Mouse (Mus musculus): ENCODE data around the gene Dhx35. TPM values are rescaled to one million over a fixed set of nuclear protein-coding genes. Genes with fewer than 3 reads are reported as not detected.

Dhx35 gene
- total and polyA plus RNA-seq, 2 experiments from 2014 or later: 13.4 to 30.7 TPM

- Histone ChIP-seq H3K36me3 (replicated peaks; ENCODE audit: control insufficient read depth, insufficient read depth, low read length) (no peaks in the 10 kb centered on the region), H3K27me3 (ENCODE audit: control insufficient read depth, insufficient read depth, low read length) (no peaks in the 10 kb centered on the region), H3K4me3 (ENCODE audit: low read depth, low read length) (no peak overlapping the region; the same call in 1 of the 2 replicates), H3K9me3 (replicated peaks; ENCODE audit: control insufficient read depth, low read length) (no peaks in the 10 kb centered on the region), H3K27ac (ENCODE audit: low read depth) (no peak overlapping the region), H3K9ac (replicated peaks; ENCODE audit: low read depth, low read length) (no peak overlapping the region), H3K4me1 (ENCODE audit: control insufficient read depth, insufficient read depth) (peaks cover 42% of the 10 kb centered on the region), H3K4me2 (ENCODE audit: low read depth, low read length) (peak overlapping the region; percentile 100)
- no peak for TF ChIP-seq EP300 (IDR thresholded peaks at IDR 0.05; ENCODE audit: low read depth)
- no peak for TF ChIP-seq CTCF (IDR thresholded peaks at IDR 0.05; ENCODE audit: low read depth)
- ATAC-seq (ENCODE audit: insufficient read depth, low read depth) (no peak), DNase-seq (ENCODE audit: low spot score) (no peak)
- 35% methylated on average over 11 of the region's 11 CpGs for WGBS
These were observed 23.4 kb upstream of the Dhx35 start for GRCm38 (mm10) chr2:158771066-158771763.

- DNase-seq (ENCODE audit: low spot score): no peak
- no peak for TF ChIP-seq CTCF (IDR thresholded peaks at IDR 0.05; ENCODE audit: low read depth)
- no peak for TF ChIP-seq EP300 (IDR thresholded peaks at IDR 0.05; ENCODE audit: low read depth)
- no peak overlapping the region for H3K4me2 ChIP-seq (ENCODE audit: low read depth, low read length)
- no peaks in the 10 kb centered on the region for H3K36me3 ChIP-seq (replicated peaks; ENCODE audit: control insufficient read depth, insufficient read depth, low read length)
- H3K27me3 ChIP-seq (ENCODE audit: control insufficient read depth, insufficient read depth, low read length): no peaks in the 10 kb centered on the region
- H3K9ac ChIP-seq (replicated peaks; ENCODE audit: low read depth, low read length): no peak overlapping the region
- no peak overlapping the region for H3K4me3 ChIP-seq (ENCODE audit: low read depth, low read length)
- H3K4me1 ChIP-seq (ENCODE audit: control insufficient read depth, insufficient read depth): peaks cover 58% of the 10 kb centered on the region
- H3K27ac ChIP-seq (ENCODE audit: low read depth): no peak overlapping the region
- WGBS: 66% methylated on average over 13 of the region's 13 CpGs
- no peaks in the 10 kb centered on the region for H3K9me3 ChIP-seq (replicated peaks; ENCODE audit: control insufficient read depth, low read length)
- ATAC-seq (ENCODE audit: insufficient read depth, low read depth): no peak
These were observed 21.8 kb upstream of the Dhx35 start for GRCm38 (mm10) chr2:158772808-158773207.

GRCm38 (mm10) chr2:158774886-158775285 is 19.7 kb upstream of the Dhx35 start:
- H3K4me3 ChIP-seq (ENCODE audit: low read depth, low read length): no peak overlapping the region
- 22% methylated on average over 8 of the region's 8 CpGs for WGBS
- peaks cover 49% of the 10 kb centered on the region for H3K4me1 ChIP-seq (ENCODE audit: control insufficient read depth, insufficient read depth)
- DNase-seq (ENCODE audit: low spot score) (no peak), ATAC-seq (ENCODE audit: insufficient read depth, low read depth) (no peak)
- no peak for TF ChIP-seq EP300 (IDR thresholded peaks at IDR 0.05; ENCODE audit: low read depth)
- no peak for TF ChIP-seq CTCF (IDR thresholded peaks at IDR 0.05; ENCODE audit: low read depth)
- no peaks in the 10 kb centered on the region for H3K9me3 ChIP-seq (replicated peaks; ENCODE audit: control insufficient read depth, low read length)
- H3K27me3 ChIP-seq (ENCODE audit: control insufficient read depth, insufficient read depth, low read length): no peaks in the 10 kb centered on the region
- no peak overlapping the region for H3K9ac ChIP-seq (replicated peaks; ENCODE audit: low read depth, low read length)
- peaks cover 2% of the 10 kb centered on the region; the same call in 1 of the 2 replicates for H3K36me3 ChIP-seq (replicated peaks; ENCODE audit: control insufficient read depth, insufficient read depth, low read length)
- H3K4me2 ChIP-seq (ENCODE audit: low read depth, low read length): no peak overlapping the region
- H3K27ac ChIP-seq (ENCODE audit: low read depth): no peak overlapping the region

- no peak for DNase-seq (ENCODE audit: low spot score)
These were observed 17.9 kb upstream of the Dhx35 start for GRCm38 (mm10) chr2:158776716-158777115.

GRCm38 (mm10) chr2:158777490-158777889 is 17.1 kb upstream of the Dhx35 start:
- Histone ChIP-seq H3K9me3 (replicated peaks; ENCODE audit: control insufficient read depth, low read length) (no peaks in the 10 kb centered on the region), H3K27ac (ENCODE audit: low read depth) (no peak overlapping the region), H3K9ac (replicated peaks; ENCODE audit: low read depth, low read length) (0 out of 2 replicates have a peak overlapping the region, but pooled peaks have one; percentile 26), H3K4me1 (ENCODE audit: control insufficient read depth, insufficient read depth) (peaks cover 28% of the 10 kb centered on the region), H3K4me3 (ENCODE audit: low read depth, low read length) (no peak overlapping the region), H3K36me3 (replicated peaks; ENCODE audit: control insufficient read depth, insufficient read depth, low read length) (peaks cover 22% of the 10 kb centered on the region), H3K4me2 (ENCODE audit: low read depth, low read length) (no peak overlapping the region), H3K27me3 (ENCODE audit: control insufficient read depth, insufficient read depth, low read length) (no peaks in the 10 kb centered on the region)
- WGBS: 27% methylated on average over 6 of the region's 6 CpGs
- ATAC-seq (ENCODE audit: insufficient read depth, low read depth): no peak
- DNase-seq (ENCODE audit: low spot score): no peak
- TF ChIP-seq EP300 (IDR thresholded peaks at IDR 0.05; ENCODE audit: low read depth): no peak
- no peak for TF ChIP-seq CTCF (IDR thresholded peaks at IDR 0.05; ENCODE audit: low read depth)

More at GRCm38 (mm10) chr2:158776716-158777115, 17.9 kb upstream of the Dhx35 start:
- no peak overlapping the region for H3K9ac ChIP-seq (replicated peaks; ENCODE audit: low read depth, low read length)
- TF ChIP-seq CTCF (IDR thresholded peaks at IDR 0.05; ENCODE audit: low read depth): no peak
- TF ChIP-seq EP300 (IDR thresholded peaks at IDR 0.05; ENCODE audit: low read depth): no peak
- H3K9me3 ChIP-seq (replicated peaks; ENCODE audit: control insufficient read depth, low read length): no peaks in the 10 kb centered on the region
- no peak overlapping the region for H3K27ac ChIP-seq (ENCODE audit: low read depth)
- no peak overlapping the region for H3K4me3 ChIP-seq (ENCODE audit: low read depth, low read length)
- no peak for ATAC-seq (ENCODE audit: insufficient read depth, low read depth)
- H3K4me1 ChIP-seq (ENCODE audit: control insufficient read depth, insufficient read depth): peaks cover 32% of the 10 kb centered on the region
- WGBS: 62% methylated on average over 4 of the region's 4 CpGs
- no peak overlapping the region for H3K4me2 ChIP-seq (ENCODE audit: low read depth, low read length)
- peaks cover 15% of the 10 kb centered on the region for H3K36me3 ChIP-seq (replicated peaks; ENCODE audit: control insufficient read depth, insufficient read depth, low read length)
- H3K27me3 ChIP-seq (ENCODE audit: control insufficient read depth, insufficient read depth, low read length): no peaks in the 10 kb centered on the region

GRCm38 (mm10) chr2:158778349-158778748 is 16.3 kb upstream of the Dhx35 start:
- Histone ChIP-seq H3K27ac (ENCODE audit: low read depth) (no peak overlapping the region), H3K9ac (replicated peaks; ENCODE audit: low read depth, low read length) (no peak overlapping the region), H3K36me3 (replicated peaks; ENCODE audit: control insufficient read depth, insufficient read depth, low read length) (peaks cover 29% of the 10 kb centered on the region), H3K27me3 (ENCODE audit: control insufficient read depth, insufficient read depth, low read length) (no peaks in the 10 kb centered on the region), H3K4me3 (ENCODE audit: low read depth, low read length) (no peak overlapping the region), H3K9me3 (replicated peaks; ENCODE audit: control insufficient read depth, low read length) (no peaks in the 10 kb centered on the region), H3K4me1 (ENCODE audit: control insufficient read depth, insufficient read depth) (peaks cover 28% of the 10 kb centered on the region), H3K4me2 (ENCODE audit: low read depth, low read length) (no peak overlapping the region)
- TF ChIP-seq EP300 (IDR thresholded peaks at IDR 0.05; ENCODE audit: low read depth) (no peak), CTCF (IDR thresholded peaks at IDR 0.05; ENCODE audit: low read depth) (no peak)
- DNase-seq (ENCODE audit: low spot score) (no peak), ATAC-seq (ENCODE audit: insufficient read depth, low read depth) (no peak)
- 40% methylated on average over 7 of the region's 7 CpGs for WGBS

Data from heart, postnatal 0 days (tissue).